Mouse (Mus musculus) gastrocnemius, postnatal 36 days (tissue): ENCODE data around the gene Gli2. TPM values are rescaled to one million over a fixed set of nuclear protein-coding genes. Genes with fewer than 3 reads are reported as not detected.

ENCODE experiments used
- DNase-seq, 2 experiments: peaks; one replicate each; pipeline ENCODE4 v3.0.0; 2022
- intact Hi-C: fragments of 180-260 bp; cut with DNase I; formaldehyde crosslinking; loops from one replicate; pipeline ENCODE4 v1.15.1; 2025
- long read RNA-seq, 2 experiments: library from polyadenylated mRNA; stranded (forward); transcript quantifications; one replicate each; pipeline ENCODE4 v2.0.0; 2021
- total RNA-seq, 2 experiments: library from RNA; stranded (reverse); gene quantifications; 2 replicates each; pipeline ENCODE4 v1.2.3; 2021

Gene Gli2
- total RNA-seq: 1 to 10 TPM; 1.1 to 2.0 TPM
- long read RNA-seq, experiment 1: 0 reads
- long read RNA-seq, experiment 2, partial matches to known transcripts: 0 of 2 reads
- long read RNA-seq, experiment 2, other reads (novel, unspliced or antisense): 2 of 2 reads

GRCm38 (mm10) chr1:119053402-119053841 lies at the start of gene Gli2:
Gene Gli2, minus strand, starts transcription at chr1:119053619.
- peak; percentile 79 to 86 for DNase-seq
- intact Hi-C loops: loop anchor here (5.0 to 10.0 kb wide), 2 partner anchors 51 to 199 kb away; no protein-coding TSS in a partner anchor

DNA sequence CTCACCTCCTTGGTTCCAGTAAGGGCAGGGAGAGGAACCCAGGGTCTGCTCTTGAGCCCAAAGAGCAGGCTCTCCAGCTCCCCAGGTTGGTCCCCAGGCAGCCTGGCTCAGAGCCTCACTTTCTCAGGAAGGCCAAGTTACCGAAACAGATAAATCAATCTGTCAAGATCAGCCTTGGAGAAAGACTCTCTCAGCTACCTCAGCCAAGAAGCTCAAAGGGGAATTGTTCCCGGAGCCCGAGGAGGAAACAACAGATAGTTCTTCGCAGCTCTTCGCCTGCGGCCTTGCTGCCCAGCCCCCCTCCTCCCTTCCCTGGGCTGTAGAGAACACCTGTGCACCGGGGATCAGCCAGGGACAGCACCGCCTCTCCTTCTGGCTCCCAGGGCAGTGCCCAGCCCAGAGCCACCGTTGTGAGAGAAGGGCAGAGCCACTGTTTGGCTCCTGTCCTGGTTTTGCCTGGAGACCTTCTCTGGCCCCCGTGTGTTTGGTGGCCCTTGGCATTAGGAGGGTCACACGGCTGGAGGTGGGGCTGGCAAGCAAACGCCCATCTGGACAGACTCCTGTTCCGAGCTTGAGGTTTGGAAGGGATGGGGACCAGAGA lies 44.6 kb upstream of the Gli2 start:
- intact Hi-C loops: no loop called here
- DNase-seq: no peak

DNA sequence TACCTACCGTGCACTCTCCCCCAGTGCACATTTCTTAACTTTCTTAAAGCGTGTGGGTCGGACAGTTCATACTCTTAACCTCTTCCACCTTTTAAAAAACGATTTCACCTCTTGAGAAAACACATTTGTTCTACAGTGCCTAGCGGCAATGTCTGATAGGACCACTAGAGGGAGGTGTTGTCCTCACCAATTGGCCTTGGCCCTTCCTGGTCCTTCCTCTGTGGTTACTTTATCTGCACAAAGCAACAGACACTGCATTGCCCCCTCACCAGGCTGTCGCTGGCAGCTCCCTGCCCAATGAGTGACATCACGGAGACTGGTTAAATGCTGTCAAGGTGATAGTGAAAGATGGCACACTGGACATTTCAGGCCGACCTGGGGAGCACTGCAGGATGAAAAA lies 40.3 kb upstream of the Gli2 start:
- peak; percentile 23 to 32 for DNase-seq
- intact Hi-C loops: loop anchor here (5.0 kb wide), 1 partner anchor 389 kb away; no protein-coding TSS in a partner anchor

GRCm38 (mm10) chr1:119089887-119090620 lies 36.6 kb upstream of the Gli2 start:
- no peak for DNase-seq
- intact Hi-C loops: loop anchor here (2.0 to 10.0 kb wide), 4 partner anchors 333 to 525 kb away; partner anchors contain the start of gene Inhbb

GRCm38 (mm10) chr1:119087539-119087938 lies 34.1 kb upstream of the Gli2 start:
- intact Hi-C loops: loop anchor here (5.0 to 10.0 kb wide), 2 partner anchors 375 to 523 kb away; no protein-coding TSS in a partner anchor

DNA sequence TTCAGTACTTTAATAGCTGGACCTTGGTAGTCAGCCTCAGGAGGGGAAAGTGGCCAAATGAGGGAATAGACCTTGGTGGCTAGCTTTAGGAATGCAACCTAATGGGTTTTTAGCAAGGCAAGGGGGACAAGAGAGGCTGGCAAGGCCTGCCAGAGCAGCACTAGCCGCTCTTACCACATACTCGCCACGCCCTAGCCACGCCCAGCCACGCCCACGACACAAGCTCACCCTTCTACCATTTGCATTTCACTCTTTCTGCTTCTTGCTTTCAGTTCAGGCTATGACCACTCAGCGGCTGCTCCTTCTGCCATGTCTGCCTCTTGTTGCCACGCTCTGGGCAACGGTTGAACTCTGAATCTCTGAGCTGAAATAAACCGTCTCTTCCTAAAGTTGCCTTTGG lies 32.4 kb upstream of the Gli2 start:
- intact Hi-C loops: loop anchor here (5.0 to 10.0 kb wide), 2 partner anchors 377 to 521 kb away; no protein-coding TSS in a partner anchor
- DNase-seq: no peak

More at GRCm38 (mm10) chr1:119087539-119087938, 34.1 kb upstream of the Gli2 start:
- peak; percentile 47 to 59 for DNase-seq

DNA sequence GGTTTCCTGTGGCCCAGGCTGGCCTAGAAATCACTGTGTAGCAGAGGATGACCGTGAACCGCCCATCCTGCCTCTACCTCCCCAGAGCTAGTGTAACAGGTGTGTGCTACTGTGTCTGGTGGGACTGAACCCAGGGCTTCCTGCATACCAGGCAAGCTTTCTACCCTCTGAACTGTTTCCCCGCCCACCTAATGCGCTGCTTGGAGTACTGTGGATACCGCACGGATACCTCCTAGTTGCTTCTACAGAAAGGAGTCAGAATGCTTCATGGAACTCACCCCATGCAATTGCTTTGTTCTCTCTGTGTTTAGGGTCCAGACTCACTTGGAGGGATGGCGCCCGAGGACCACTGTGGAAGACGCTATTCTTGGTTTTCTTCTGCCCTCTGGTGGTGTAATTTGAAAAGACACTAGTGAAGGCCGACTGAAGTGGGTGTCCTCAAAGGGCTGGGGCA lies 30.1 kb upstream of the Gli2 start:
- no peak for DNase-seq
- intact Hi-C loops: loop anchor here (1.0 to 10.0 kb wide), 3 partner anchors 236 to 519 kb away; no protein-coding TSS in a partner anchor

DNA sequence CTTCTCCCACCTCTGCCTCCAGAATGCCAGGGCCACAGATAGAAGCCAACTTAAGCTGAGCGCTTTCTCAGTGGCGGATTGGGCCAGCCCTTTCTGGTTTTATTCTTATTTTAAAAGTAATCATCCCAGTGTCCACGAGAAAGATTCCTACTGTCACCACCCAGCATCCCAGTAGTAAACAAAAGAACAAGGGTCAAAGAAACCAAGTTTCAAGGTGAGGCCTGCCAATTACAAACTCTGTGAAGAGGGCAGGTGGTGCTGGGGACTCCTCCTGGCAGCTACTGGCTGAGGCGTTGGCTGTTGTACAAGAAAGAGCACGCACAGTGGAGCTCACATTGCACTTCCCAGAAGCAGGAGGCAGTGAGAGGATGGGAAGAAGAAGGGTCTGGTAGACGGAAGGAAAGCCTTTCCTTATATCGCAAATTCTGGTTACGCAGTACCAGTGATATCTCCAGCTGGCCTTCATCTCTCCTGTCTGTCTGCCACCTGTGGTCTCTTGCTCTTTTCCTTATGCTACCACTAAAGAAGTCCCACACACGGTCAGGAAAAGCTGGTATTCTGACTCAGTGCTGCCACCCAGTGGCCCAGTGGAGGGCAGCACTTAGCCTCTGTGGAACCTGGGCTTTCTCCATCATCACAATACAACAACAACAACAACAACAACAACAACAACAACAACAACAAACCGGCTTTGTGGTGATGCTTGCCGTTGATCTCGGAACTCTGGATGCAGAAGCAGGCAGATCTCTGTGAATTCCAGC lies 29.0 kb upstream of the Gli2 start:
- DNase-seq: peak; percentile 34 to 39
- intact Hi-C loops: loop anchor here (5.0 to 10.0 kb wide), 2 partner anchors 235 to 518 kb away; no protein-coding TSS in a partner anchor

- DNase-seq: no peak
- intact Hi-C loops: no loop called here
Measured at GRCm38 (mm10) chr1:119077933-119078332, 24.5 kb upstream of the Gli2 start.

DNA sequence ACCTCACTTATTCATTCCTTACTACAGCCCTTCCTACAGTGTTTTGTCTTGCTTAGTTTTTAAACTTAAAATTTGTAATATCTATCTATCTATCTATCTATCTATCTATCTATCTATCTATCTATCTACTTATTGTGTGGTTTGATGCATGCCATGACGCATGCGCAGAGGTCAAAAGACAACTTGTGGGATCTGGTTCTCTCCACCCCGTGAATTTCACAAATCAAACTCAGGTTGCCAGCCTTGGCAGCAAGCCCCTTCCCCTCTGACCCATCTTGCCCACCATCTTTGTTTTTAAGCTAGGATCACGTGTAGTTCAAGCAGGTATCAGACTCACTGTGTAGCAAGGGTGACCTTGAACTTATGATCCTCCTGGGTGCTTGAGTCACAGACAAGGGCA lies 22.9 kb upstream of the Gli2 start:
- intact Hi-C loops: no loop called here
- DNase-seq: no peak

- no peak for DNase-seq
- intact Hi-C loops: no loop called here
Measured at GRCm38 (mm10) chr1:119075916-119076315, 22.5 kb upstream of the Gli2 start.

DNA sequence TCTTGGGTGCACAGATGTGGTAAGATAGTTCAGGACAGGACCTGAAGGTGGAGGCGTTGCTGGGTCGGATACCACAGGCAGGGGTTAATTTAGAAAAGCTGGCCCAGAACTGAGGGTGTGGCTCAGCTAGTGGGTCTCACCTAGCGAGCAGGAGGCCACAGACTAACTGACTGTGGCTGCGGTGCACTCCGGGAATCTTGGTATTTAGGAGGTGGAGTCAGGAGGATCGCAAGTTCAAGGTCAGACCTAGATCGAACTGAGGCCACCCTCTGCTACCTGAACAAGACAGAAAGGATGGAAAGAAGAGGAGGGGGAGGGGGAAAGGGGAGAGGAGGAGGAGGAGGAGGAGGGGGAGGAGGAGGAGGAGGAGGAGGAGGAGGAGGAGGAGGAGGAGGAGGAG lies 22.1 kb upstream of the Gli2 start:
- no peak for DNase-seq
- intact Hi-C loops: no loop called here

DNA sequence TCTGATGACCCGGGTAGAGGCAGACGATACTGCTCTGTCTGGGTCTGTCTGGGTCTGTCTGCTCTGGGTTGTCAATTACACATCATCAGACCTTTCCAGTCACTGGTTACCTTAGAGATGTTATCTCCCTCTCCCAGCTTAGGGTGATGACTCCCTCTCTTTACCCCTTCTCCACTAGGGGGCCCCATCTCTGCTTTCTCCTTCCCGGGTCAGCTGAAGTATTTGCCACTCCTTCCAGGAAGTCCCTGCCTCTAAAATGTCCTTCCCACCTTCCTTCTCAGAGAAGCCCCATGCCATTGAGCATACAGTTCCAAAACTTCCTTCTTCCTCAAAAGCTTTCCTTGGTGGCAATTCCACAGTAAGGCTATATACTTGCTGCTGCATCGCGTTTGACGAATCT lies 21.5 kb upstream of the Gli2 start:
- intact Hi-C loops: no loop called here
- no peak for DNase-seq

GRCm38 (mm10) chr1:119073876-119074275 lies 20.5 kb upstream of the Gli2 start:
- intact Hi-C loops: no loop called here

DNA sequence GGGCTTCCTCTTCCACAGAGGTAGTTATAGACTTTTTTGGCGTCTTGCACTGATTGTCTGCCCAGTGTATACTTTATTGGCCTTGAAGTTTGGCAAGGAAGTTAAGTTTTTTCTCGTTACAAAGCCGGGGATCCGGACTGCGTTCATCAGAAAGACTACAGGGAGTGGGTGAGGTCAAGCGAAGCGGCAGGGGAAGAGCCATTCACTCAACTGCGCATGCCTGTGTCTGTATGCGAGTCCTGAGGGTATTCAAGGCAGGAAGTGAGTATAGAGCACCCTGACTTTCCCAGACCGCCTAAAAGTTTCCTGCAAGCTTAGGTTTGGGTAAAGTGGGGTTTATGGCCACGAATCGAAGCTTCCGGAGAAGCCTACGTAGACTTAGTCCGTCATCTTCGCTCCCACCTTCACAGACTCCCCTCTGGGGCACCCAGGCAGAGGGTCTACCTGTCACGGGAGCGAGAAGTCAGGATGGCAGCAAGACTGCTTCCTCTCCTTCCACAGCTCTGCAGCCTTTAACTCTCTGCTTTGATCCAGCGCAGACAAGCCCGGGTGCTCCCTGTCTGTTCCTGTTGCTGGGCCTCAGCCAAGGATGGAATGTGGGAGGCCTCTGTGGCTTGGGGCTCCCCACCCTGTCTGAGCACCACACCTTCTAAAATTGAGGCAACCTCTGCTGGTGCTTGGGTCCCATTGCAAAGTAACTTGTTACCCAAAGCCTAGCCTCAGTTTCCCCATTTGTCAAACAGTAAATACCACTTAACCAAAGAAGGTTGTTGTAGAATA lies 11.7 kb upstream of the Gli2 start:
- DNase-seq: no peak
- intact Hi-C loops: no loop called here

More at GRCm38 (mm10) chr1:119073876-119074275, 20.5 kb upstream of the Gli2 start:
- no peak for DNase-seq

GRCm38 (mm10) chr1:119056491-119056890 lies 3.1 kb upstream of the Gli2 start:
- DNase-seq: no peak

DNA sequence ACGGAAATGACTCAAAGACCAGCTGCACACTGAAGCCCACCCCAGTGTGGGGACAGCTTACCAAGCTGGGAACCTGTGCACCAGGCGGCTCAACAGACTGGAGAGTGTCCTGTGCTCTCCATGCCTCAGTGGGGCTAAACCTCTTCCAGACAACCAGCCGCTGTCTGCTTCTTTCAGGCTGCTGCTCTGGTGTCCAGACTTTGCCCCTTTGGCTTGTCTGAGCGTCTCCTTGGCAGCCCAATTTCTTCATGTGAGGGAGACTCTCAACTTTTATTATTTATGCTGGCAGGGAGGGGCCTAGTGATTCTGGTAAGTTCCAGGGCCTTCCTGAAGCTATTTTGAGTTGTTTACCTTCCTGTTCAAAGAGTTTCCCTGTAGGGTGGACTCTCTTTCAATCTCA lies 2.4 kb upstream of the Gli2 start:
- intact Hi-C loops: loop anchor here (1.0 to 10.0 kb wide), 2 partner anchors 201 to 288 kb away; no protein-coding TSS in a partner anchor
- no peak for DNase-seq

More at GRCm38 (mm10) chr1:119056491-119056890, 3.1 kb upstream of the Gli2 start:
- intact Hi-C loops: loop anchor here (1.0 to 10.0 kb wide), 2 partner anchors 202 to 289 kb away; no protein-coding TSS in a partner anchor

DNA sequence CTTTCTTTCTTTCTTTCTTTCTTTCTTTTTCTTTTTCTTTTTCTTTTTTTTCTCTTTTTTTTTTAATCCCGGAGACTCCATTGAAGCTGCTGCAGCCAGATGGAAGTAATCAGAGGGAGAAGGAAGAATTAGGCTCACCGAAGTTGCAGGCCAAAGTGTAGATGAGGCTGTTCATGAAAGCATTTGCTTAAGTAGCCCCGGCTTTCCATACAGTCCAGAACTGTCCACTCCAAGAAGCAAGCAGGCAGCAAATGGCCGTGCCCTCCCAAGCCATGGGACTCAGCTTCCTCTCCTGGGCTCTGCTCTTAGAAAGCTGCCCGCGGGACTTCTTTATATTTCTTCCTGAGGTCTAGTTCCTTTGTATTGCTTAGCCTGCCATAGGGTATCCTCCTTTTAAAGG lies 1.0 kb upstream of the Gli2 start:
- intact Hi-C loops: loop anchor here (5.0 to 10.0 kb wide), 2 partner anchors 52 to 200 kb away; no protein-coding TSS in a partner anchor
- DNase-seq: no peak

DNA sequence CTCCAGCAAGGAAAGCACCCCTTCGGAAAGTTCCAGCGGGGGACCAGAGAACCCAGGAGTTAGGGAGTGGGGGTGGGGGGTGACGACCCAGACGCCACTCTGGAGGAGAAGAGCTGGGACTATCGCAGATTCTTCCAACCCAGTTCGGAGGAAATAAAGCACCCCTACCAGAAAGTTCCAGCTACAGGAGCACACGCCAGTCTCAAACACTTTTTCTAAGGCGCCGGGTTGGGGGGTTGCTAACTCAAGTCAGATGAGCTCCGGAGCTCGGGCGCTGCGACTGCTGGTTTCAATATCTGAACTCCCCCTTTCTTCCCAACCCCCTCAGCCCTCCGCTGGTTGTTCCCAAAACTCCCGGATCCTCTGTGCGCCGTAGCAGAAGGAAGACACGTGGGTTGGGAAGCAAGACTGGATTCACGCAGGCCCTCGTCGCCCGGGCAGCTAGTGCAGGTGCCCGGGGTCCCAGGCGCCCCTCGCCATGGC lies 494 bp upstream of the Gli2 start:
- intact Hi-C loops: loop anchor here (5.0 to 10.0 kb wide), 2 partner anchors 52 to 199 kb away; no protein-coding TSS in a partner anchor
- peak in 1 of 2 experiments; percentile 31 for DNase-seq
